Mouse (Mus musculus) lung, postnatal 10 days (tissue): ENCODE data around the gene Hoxa7.
A peak's percentile ranks its signal among the peaks of the same experiment; 100 is the strongest.

Source experiments
- DNase-seq: peaks from one replicate; pipeline ENCODE4 v3.0.0; 2021

The Hoxa7 gene

GRCm38 (mm10) chr6:52211170-52211935, 10.3 kb downstream of the Hoxa7 start:
- DNase-seq: peak; percentile 87

DNA sequence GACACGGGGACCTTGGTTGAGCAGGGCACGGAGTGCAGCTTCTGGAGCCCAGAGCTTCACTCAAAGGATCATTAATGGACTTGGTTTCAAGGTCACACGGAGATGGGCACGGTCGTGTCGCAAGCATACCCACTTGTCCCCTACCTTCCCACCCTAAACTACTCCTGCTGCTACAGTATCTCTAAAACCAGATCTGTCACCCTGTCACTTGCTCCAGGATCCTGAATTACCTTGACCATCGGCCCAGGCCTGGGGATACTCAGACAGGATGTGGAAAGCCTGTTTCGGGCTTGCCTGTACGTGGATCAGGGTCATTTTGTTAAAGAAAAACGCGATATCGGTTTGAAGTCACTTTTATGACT, 12.0 kb downstream of the Hoxa7 start:
- no peak for DNase-seq

DNA sequence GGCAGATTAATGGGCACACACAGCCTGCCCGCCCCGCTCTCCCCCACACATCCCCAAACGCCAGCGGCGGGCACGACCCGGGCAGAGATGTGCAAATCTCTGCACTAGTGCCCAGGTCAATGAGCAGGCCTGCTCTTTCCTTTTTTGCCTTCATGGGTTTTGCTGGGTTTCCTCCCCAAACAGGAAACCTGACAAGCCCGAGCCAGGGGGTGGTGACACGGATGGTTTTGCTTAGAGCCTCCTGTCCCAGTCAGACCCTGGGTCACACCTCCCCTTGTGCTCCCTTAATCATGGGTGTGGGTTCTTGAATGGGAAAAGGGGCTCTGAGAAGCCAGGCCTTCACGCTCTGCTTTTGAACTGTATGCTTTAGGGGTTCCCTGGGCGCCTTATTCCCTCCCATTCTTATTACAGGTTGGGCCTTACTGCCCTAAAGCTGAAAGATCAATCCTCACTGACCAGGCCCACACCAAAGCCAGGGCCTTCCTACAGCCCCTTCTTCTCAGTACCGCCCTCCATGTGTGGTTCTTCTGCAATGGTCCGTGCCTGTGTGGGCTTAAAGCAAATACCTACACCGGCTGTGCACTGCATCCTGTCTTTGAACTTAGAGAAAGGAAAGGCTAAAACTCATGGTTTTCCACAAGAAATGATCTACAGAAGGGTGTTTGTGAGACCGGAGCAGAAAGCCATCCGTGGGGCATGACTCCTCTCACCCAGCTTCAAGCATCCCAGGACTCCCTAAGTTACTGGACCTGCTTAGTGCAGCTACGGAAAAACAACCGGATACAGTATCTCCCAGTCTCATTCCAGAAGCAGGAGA, 12.6 kb downstream of the Hoxa7 start:
- DNase-seq: peak; percentile 45

GRCm38 (mm10) chr6:52208072-52208867, 13.4 kb downstream of the Hoxa7 start, which contains the start of gene Hoxa6:
TSS of gene Hoxa6 (minus strand) at chr6:52208722.
- peak; percentile 75 for DNase-seq

DNA sequence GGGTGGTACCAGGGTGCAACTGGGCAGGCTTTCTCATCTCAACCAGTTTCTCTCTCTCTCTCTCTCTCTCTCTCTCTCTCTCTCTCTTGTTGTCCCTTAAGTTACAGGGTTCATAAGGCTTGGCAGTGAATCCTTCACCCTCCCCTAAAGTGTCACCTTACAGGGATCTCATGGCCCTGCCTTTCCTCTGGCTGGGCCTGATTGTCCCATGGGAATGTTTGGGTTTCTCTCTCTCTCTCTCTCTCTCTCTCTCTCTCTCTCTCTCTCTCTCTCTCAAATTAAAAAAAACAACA, 14.0 kb downstream of the Hoxa7 start:
- DNase-seq: no peak

- DNase-seq: no peak
Measured at GRCm38 (mm10) chr6:52206882-52207683, 14.6 kb downstream of the Hoxa7 start.

GRCm38 (mm10) chr6:52205638-52206621, 15.7 kb downstream of the Hoxa7 start:
- DNase-seq: no peak

- DNase-seq: peak; percentile 19
Measured at GRCm38 (mm10) chr6:52205221-52205620, 16.4 kb downstream of the Hoxa7 start.

- DNase-seq: peak; percentile 94
Measured at GRCm38 (mm10) chr6:52204050-52204752, 17.5 kb downstream of the Hoxa7 start, which contains the start of gene Hoxa5. TSS of gene Hoxa5 (minus strand) at chr6:52204587.

GRCm38 (mm10) chr6:52203371-52204049, 18.1 kb downstream of the Hoxa7 start:
- DNase-seq: peak; percentile 47

- peak; percentile 41 for DNase-seq
Measured at GRCm38 (mm10) chr6:52203121-52203370, 18.6 kb downstream of the Hoxa7 start.

GRCm38 (mm10) chr6:52202362-52203120, 19.1 kb downstream of the Hoxa7 start:
- peak; percentile 17 for DNase-seq

- no peak for DNase-seq
Measured at GRCm38 (mm10) chr6:52201269-52201668, 20.4 kb downstream of the Hoxa7 start.

GRCm38 (mm10) chr6:52200751-52201250, 20.9 kb downstream of the Hoxa7 start:
- no peak for DNase-seq

GRCm38 (mm10) chr6:52200073-52200750, 21.4 kb downstream of the Hoxa7 start:
- peak; percentile 73 for DNase-seq

GRCm38 (mm10) chr6:52197271-52197670, 24.4 kb downstream of the Hoxa7 start:
- DNase-seq: peak; percentile 87

- DNase-seq: peak; percentile 34
Measured at GRCm38 (mm10) chr6:52196811-52197210, 24.8 kb downstream of the Hoxa7 start.

GRCm38 (mm10) chr6:52194690-52195089, 27.0 kb downstream of the Hoxa7 start:
- no peak for DNase-seq
